Mouse (Mus musculus) olfactory bulb, adult 2 months (tissue): Measurements from ENCODE around the gene Pnpo.

Experiments
- CTCF ChIP-seq: fragments of 200-500 bp; IDR thresholded peaks from 2 replicates; pipeline ENCODE4 v1.5.1; 2012; ENCODE audit warnings: low read depth, mild to moderate bottlenecking, low read length, moderate library complexity; ENCODE audit not compliant: insufficient read depth
- POLR2A ChIP-seq: fragments of 200-500 bp; IDR thresholded peaks from 2 replicates; pipeline ENCODE4 v1.6.1; 2012; ENCODE audit warnings: mild to moderate bottlenecking, low read depth, low read length, moderate library complexity; ENCODE audit not compliant: insufficient read depth

- TF ChIP-seq CTCF, result no peak
- TF ChIP-seq POLR2A, result no peak
These were observed 32.0 kb upstream of the Pnpo start for GRCm38 (mm10) chr11:96975511-96976378.
